Mouse (Mus musculus) CH12.LX (cell line): ENCODE measurements around the gene Pttg1ip. TPM values are rescaled to one million over a fixed set of nuclear protein-coding genes. Genes with fewer than 3 reads are reported as not detected.

Experiments used
- DNase-seq: peaks from one replicate; pipeline ENCODE4 v3.0.0-alpha.2; 2013; ENCODE audit errors: extremely low read depth
- H3K27ac ChIP-seq: 2 replicates; pipeline ENCODE4 v1.5.1; 2012; ENCODE audit warnings: low read depth, mild to moderate bottlenecking, control low read depth, moderate library complexity; ENCODE audit not compliant: insufficient read depth
- H3K27me3 ChIP-seq: replicated peaks from 2 replicates; pipeline ENCODE3; 2012; ENCODE audit warnings: inconsistent platforms
- H3K36me3 ChIP-seq, 2 experiments: replicated peaks in 1 of 2; 2 replicates each; pipeline versions ENCODE3 to v1.6.1; 2012; ENCODE audit warnings: inconsistent platforms in 1 of 2, low read length in 1 of 2, mild to moderate bottlenecking in 1 of 2, mixed read lengths in 1 of 2, moderate library complexity in 1 of 2; ENCODE audit not compliant: control insufficient read depth in 1 of 2, insufficient read depth in 1 of 2
- H3K4me1 ChIP-seq, 2 experiments: 2 replicates each; pipeline ENCODE4 v1.6.1; 2012; ENCODE audit warnings: inconsistent platforms in 1 of 2, moderate library complexity in 1 of 2; ENCODE audit not compliant: insufficient read depth in 2 of 2, control insufficient read depth in 1 of 2
- H3K4me2 ChIP-seq: 2 replicates; pipeline ENCODE4 v1.6.1; 2012; ENCODE audit warnings: low read depth, mild to moderate bottlenecking, control low read depth; ENCODE audit not compliant: poor library complexity, insufficient read depth, severe bottlenecking
- H3K4me3 ChIP-seq, 3 experiments: fragments of 150-350 bp in 1 of 3; sonication (generic) in 1 of 3; replicated peaks in 1 of 3; 2 replicates each; pipeline versions ENCODE3 to v1.5.1; 2011 to 2012; ENCODE audit warnings: low read depth in 2 of 3, low read length in 2 of 3, mild to moderate bottlenecking in 2 of 3, moderate library complexity in 2 of 3, control low read depth in 1 of 3, improper control_type of control experiment in 1 of 3, inconsistent platforms in 1 of 3, mixed read lengths in 1 of 3; ENCODE audit not compliant: poor library complexity in 1 of 3
- H3K79me2 ChIP-seq: replicated peaks from 2 replicates; pipeline ENCODE4 v1.6.1; 2012; ENCODE audit warnings: mild to moderate bottlenecking, moderate library complexity; ENCODE audit not compliant: control insufficient read depth, poor library complexity, insufficient read depth, severe bottlenecking; ENCODE audit errors: extremely low read depth
- H3K9ac ChIP-seq: 2 replicates; pipeline ENCODE4 v1.6.1; 2012; ENCODE audit warnings: low read depth, mild to moderate bottlenecking, control low read depth, moderate library complexity; ENCODE audit not compliant: insufficient read depth
- H3K9me3 ChIP-seq: replicated peaks from 2 replicates; pipeline ENCODE3; 2012; ENCODE audit warnings: low read length, inconsistent platforms, mixed read lengths
- CHD2 ChIP-seq: IDR thresholded peaks from 2 replicates; pipeline ENCODE4 v1.6.1; 2011; ENCODE audit warnings: low read length, improper control_type of control experiment
- CTCF ChIP-seq, 2 experiments: IDR thresholded peaks in 1 of 2; conservative IDR thresholded peaks in 1 of 2; 2 replicates each; pipeline ENCODE4 v1.5.1; 2011 to 2012; ENCODE audit warnings: low read depth in 2 of 2, low read length in 2 of 2, improper control_type of control experiment in 1 of 2, inconsistent platforms in 1 of 2, mild to moderate bottlenecking in 1 of 2, moderate library complexity in 1 of 2
- E2F4 ChIP-seq: IDR thresholded peaks from 2 replicates; pipeline ENCODE4 v1.6.1; 2011; ENCODE audit warnings: low read depth, low read length, improper control_type of control experiment; ENCODE audit not compliant: insufficient replicate concordance
- ELF1 ChIP-seq: IDR thresholded peaks from 2 replicates; pipeline ENCODE4 v1.6.1; 2014; ENCODE audit warnings: low read depth, mild to moderate bottlenecking, inconsistent platforms, low read length, improper control_type of control experiment
- EP300 ChIP-seq: IDR thresholded peaks from 2 replicates; pipeline ENCODE4 v1.6.1; 2011; ENCODE audit warnings: low read length, improper control_type of control experiment
- IRF4 ChIP-seq: IDR thresholded peaks from 2 replicates; pipeline ENCODE4 v1.6.1; 2014; ENCODE audit warnings: low read depth, mild to moderate bottlenecking, inconsistent platforms, low read length, improper control_type of control experiment
- JUND ChIP-seq: conservative IDR thresholded peaks from 2 replicates; pipeline ENCODE4 v1.6.1; 2011; ENCODE audit warnings: low read depth, low read length, improper control_type of control experiment
- MAFK ChIP-seq: IDR thresholded peaks from 2 replicates; pipeline ENCODE4 v1.6.1; 2011; ENCODE audit warnings: low read length, improper control_type of control experiment; ENCODE audit not compliant: insufficient replicate concordance
- NELFE ChIP-seq: IDR thresholded peaks from 2 replicates; pipeline ENCODE4 v1.6.1; 2011; ENCODE audit warnings: low read depth, low read length, improper control_type of control experiment
- NRF1 ChIP-seq: IDR thresholded peaks from 2 replicates; pipeline ENCODE4 v1.6.1; 2014; ENCODE audit warnings: low read depth, mild to moderate bottlenecking, inconsistent platforms, low read length, improper control_type of control experiment, moderate library complexity
- TBP ChIP-seq: conservative IDR thresholded peaks from 2 replicates; pipeline ENCODE4 v1.6.1; 2011; ENCODE audit warnings: low read depth, low read length, improper control_type of control experiment
- TCF12 ChIP-seq: IDR thresholded peaks from 2 replicates; pipeline ENCODE4 v1.6.1; 2014; ENCODE audit warnings: low read depth, mild to moderate bottlenecking, inconsistent platforms, low read length, improper control_type of control experiment
- dilution Hi-C: fragments of 300-500 bp; cut with MboI; formaldehyde crosslinking; loops from 2 replicates; pipeline ENCODE4 v1.14.3; 2020; ENCODE audit warnings: low sequenced_read_pairs; ENCODE audit not compliant: extremely low pct_unique_long_range_greater_than_20kb, extremely low pct_ligation_motif_present
- in situ Hi-C: fragments of 300-500 bp; cut with MboI; formaldehyde crosslinking; loops from 3 replicates; pipeline ENCODE4 v1.14.3; 2019; ENCODE audit warnings: low sequenced_read_pairs, low pct_ligation_motif_present, low pct_unique_long_range_greater_than_20kb, mixed read lengths
- polyA plus RNA-seq: library from polyadenylated mRNA; unstranded; fragments of >175 nt; gene quantifications from 2 replicates; pipeline ENCODE4 v1.2.1, GENCODE M21; 2012; ENCODE audit warnings: low read depth; ENCODE audit not compliant: insufficient read length
- total RNA-seq, 2 experiments: library from RNA; depleted of rRNA; stranded (reverse); fragments of 300-350 nt in 1 of 2; fragments of >200 nt in 1 of 2; gene quantifications; 2 replicates each; pipeline ENCODE4 v1.2.3; 2012 to 2014

Pttg1ip gene
- total and polyA plus RNA-seq, 3 experiments, result 18.9 to 25.3 (median 20.7) TPM

GRCm38 (mm10) chr10:77560090-77560489 lies 21.4 kb upstream of the Pttg1ip start:
- in situ Hi-C loops, result no loop called here
- Histone ChIP-seq H3K79me2 (no peaks in the 10 kb centered on the region), H3K9ac (no peak overlapping the region), H3K4me1 (peaks cover 0 to 5% of the 10 kb centered on the region in 2 experiments; a peak in 1 of 4 replicates), H3K4me3 (no peak overlapping the region), H3K9me3 (no peaks in the 10 kb centered on the region), H3K4me2 (no peak overlapping the region)
- no peak for DNase-seq
- TF ChIP-seq NRF1, result no peak
- TF ChIP-seq JUND, result no peak
- TF ChIP-seq MAFK, result no peak
- no peak for TF ChIP-seq IRF4
- no peak for TF ChIP-seq NELFE
- TF ChIP-seq TBP, result no peak
- no peak for TF ChIP-seq CTCF (conservative IDR thresholded peaks at IDR 0.05 in 1 of 2, IDR thresholded peaks at IDR 0.05 in 1 of 2; ENCODE audit: low read depth in 2 of 2, low read length in 2 of 2)
- TF ChIP-seq, all 38 proteins: peak for 0
- dilution Hi-C loops, result no loop called here
- Histone ChIP-seq H3K36me3 (peaks cover 68 to 93% of the 10 kb centered on the region in 2 experiments), H3K27ac (no peak overlapping the region), H3K27me3 (no peaks in the 10 kb centered on the region)

DNA sequence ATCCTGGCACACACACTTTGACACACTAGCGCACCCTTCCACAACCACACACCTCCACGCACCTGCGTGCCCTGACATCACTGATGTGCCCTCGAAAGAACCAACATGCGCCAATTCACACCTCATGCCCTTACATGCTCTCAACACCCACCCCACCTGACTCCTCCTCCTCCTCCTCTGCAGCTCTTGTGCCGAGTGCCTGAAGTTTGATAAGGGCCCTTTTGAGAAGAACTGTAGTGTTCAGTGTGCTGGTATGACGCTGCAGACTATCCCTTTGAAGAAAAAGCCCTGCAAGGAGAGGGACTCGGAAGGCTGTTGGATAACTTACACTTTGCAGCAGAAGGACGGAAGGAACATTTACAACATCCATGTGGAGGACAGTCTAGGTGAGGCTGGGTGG lies 20.7 kb upstream of the Pttg1ip start:
- dilution Hi-C loops, result no loop called here
- DNase-seq, result no peak
- H3K4me3 ChIP-seq, result no peak overlapping the region
- no peak overlapping the region for H3K9ac ChIP-seq
- H3K36me3 ChIP-seq, result peaks cover 73 to 95% of the 10 kb centered on the region in 2 experiments
- H3K27ac ChIP-seq, result no peak overlapping the region
- no peaks in the 10 kb centered on the region for H3K9me3 ChIP-seq
- TF ChIP-seq CHD2, result no peak
- no peak for TF ChIP-seq TCF12
- TF ChIP-seq, all 38 proteins: peak for 0
- H3K4me2 ChIP-seq, result no peak overlapping the region
- H3K27me3 ChIP-seq, result no peaks in the 10 kb centered on the region
- no peaks in the 10 kb centered on the region for H3K79me2 ChIP-seq
- H3K4me1 ChIP-seq, result peaks cover 0 to 5% of the 10 kb centered on the region in 2 experiments; a peak in 1 of 4 replicates
- in situ Hi-C loops, result no loop called here

DNA sequence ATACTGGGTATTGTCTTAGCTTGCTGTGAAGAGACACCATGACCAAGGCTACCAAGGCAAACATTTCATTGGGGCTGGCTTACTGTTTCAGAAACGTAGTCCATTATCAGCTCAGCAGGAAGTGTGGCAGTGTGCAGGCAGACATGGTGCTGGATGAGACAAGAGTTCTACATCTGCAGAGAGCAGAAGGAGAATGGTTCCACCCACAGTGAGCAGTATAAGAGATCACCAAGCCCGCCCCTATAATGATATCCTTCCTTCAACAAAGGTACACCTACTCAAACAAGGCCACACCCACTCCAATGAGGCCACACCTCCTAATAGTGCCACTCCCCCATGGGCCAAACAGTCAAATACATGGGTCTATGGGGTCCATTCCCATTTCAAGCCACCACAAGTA lies 20.0 kb upstream of the Pttg1ip start:
- H3K4me1 ChIP-seq, result peaks cover 0 to 9% of the 10 kb centered on the region in 2 experiments; a peak in 1 of 4 replicates
- no peaks in the 10 kb centered on the region for H3K9me3 ChIP-seq
- no peak overlapping the region for H3K4me2 ChIP-seq
- in situ Hi-C loops, result no loop called here
- dilution Hi-C loops, result no loop called here
- no peaks in the 10 kb centered on the region for H3K79me2 ChIP-seq
- no peak for DNase-seq
- no peak overlapping the region for H3K27ac ChIP-seq
- no peaks in the 10 kb centered on the region for H3K27me3 ChIP-seq
- no peak for TF ChIP-seq ELF1
- TF ChIP-seq E2F4, result no peak
- no peak for TF ChIP-seq MAFK
- TF ChIP-seq EP300, result no peak
- TF ChIP-seq, all 38 proteins: peak for 0
- H3K36me3 ChIP-seq, result peaks cover 74 to 95% of the 10 kb centered on the region in 2 experiments
- no peak overlapping the region for H3K9ac ChIP-seq
- H3K4me3 ChIP-seq, result no peak overlapping the region
